Mouse (Mus musculus) kidney, adult 18-20 months (tissue): ENCODE data around the gene Phactr4.
"Not testable (repeated sequence)": the region's sequence is repeated elsewhere in the genome, so short reads cannot be mapped to it uniquely, and the experiment has no call there.

Source experiments
- DNase-seq: peaks from one replicate; pipeline ENCODE4 v3.0.0; 2021

Phactr4 gene

GRCm38 (mm10) chr4:132421923-132422782, at the start of gene Phactr4:
TSS of gene Phactr4 (minus strand) at chr4:132422489.
- DNase-seq = peak; percentile 98

- DNase-seq = peak; percentile 66
These were observed 47.6 kb upstream of the Phactr4 start for GRCm38 (mm10) chr4:132469873-132470272.

GRCm38 (mm10) chr4:132464255-132464613, 41.9 kb upstream of the Phactr4 start:
- DNase-seq = no peak

GRCm38 (mm10) chr4:132463430-132464254, 41.4 kb upstream of the Phactr4 start, which contains the start of gene Med18:
TSS of gene Med18 (minus strand) at chr4:132463921.
- DNase-seq = peak; percentile 96

GRCm38 (mm10) chr4:132462836-132463235, 40.5 kb upstream of the Phactr4 start:
- DNase-seq = no peak

GRCm38 (mm10) chr4:132460225-132460624, 37.9 kb upstream of the Phactr4 start:
- DNase-seq = no peak

GRCm38 (mm10) chr4:132455561-132455960, 33.3 kb upstream of the Phactr4 start:
- no peak for DNase-seq

GRCm38 (mm10) chr4:132455146-132455545, 32.9 kb upstream of the Phactr4 start:
- peak; percentile 10 for DNase-seq

GRCm38 (mm10) chr4:132454216-132454615, 31.9 kb upstream of the Phactr4 start:
- no peak for DNase-seq

- no peak for DNase-seq
These were observed 27.5 kb upstream of the Phactr4 start for GRCm38 (mm10) chr4:132449778-132450177.

- DNase-seq = peak; percentile 23
These were observed 23.8 kb upstream of the Phactr4 start for GRCm38 (mm10) chr4:132446105-132446504.

- DNase-seq = no peak
These were observed 22.2 kb upstream of the Phactr4 start for GRCm38 (mm10) chr4:132444516-132444915.

- no peak for DNase-seq
These were observed 15.6 kb upstream of the Phactr4 start for GRCm38 (mm10) chr4:132437857-132438256.

- DNase-seq = no peak
These were observed 10.6 kb upstream of the Phactr4 start for GRCm38 (mm10) chr4:132432717-132433372.

- no peak for DNase-seq
These were observed 5.8 kb upstream of the Phactr4 start for GRCm38 (mm10) chr4:132428022-132428542.

GRCm38 (mm10) chr4:132427493-132427892, 5.2 kb upstream of the Phactr4 start:
- no peak for DNase-seq

GRCm38 (mm10) chr4:132426021-132426420, 3.7 kb upstream of the Phactr4 start:
- DNase-seq = no peak

- DNase-seq = no peak
These were observed 2.5 kb upstream of the Phactr4 start for GRCm38 (mm10) chr4:132424765-132425164.

GRCm38 (mm10) chr4:132421556-132421922, 750 bp downstream of the Phactr4 start:
- no peak for DNase-seq

GRCm38 (mm10) chr4:132420471-132420870, 1.8 kb downstream of the Phactr4 start:
- DNase-seq = no peak

- DNase-seq = peak; percentile 29
These were observed 6.3 kb downstream of the Phactr4 start for GRCm38 (mm10) chr4:132415966-132416365.

GRCm38 (mm10) chr4:132413257-132413656, 9.0 kb downstream of the Phactr4 start:
- DNase-seq = not testable (repeated sequence)
